Mouse (Mus musculus) stomach, postnatal 0 days (tissue): ENCODE results near the gene Spaca4. TPM values are rescaled to one million over a fixed set of nuclear protein-coding genes. Genes with fewer than 3 reads are reported as not detected.

Experiments used
- ATAC-seq: fragments of 200-750 bp; cut with Nextera tagmentation; 2 replicates; pipeline ENCODE4 v1.8.0; 2017; ENCODE audit not compliant: low FRiP score, low TSS enrichment
- DNase-seq: peaks from one replicate; pipeline ENCODE4 v3.0.0-alpha.2; 2016; ENCODE audit warnings: low spot score
- H3K27ac ChIP-seq: fragments of 300-500 bp; sonication (generic); replicated peaks from 2 replicates; pipeline ENCODE4 v1.5.1; 2014; ENCODE audit warnings: mild to moderate bottlenecking, control low read depth
- H3K27me3 ChIP-seq: fragments of 300-500 bp; sonication (generic); 2 replicates; pipeline ENCODE4 v1.6.1; 2014; ENCODE audit warnings: low read length; ENCODE audit not compliant: control insufficient read depth, insufficient read depth
- H3K36me3 ChIP-seq: fragments of 300-500 bp; sonication (generic); 2 replicates; pipeline ENCODE4 v1.6.1; 2014; ENCODE audit warnings: low read length, mixed read lengths; ENCODE audit not compliant: control insufficient read depth, insufficient read depth
- H3K4me1 ChIP-seq: fragments of 300-500 bp; sonication (generic); replicated peaks from 2 replicates; pipeline ENCODE4 v1.6.1; 2014; ENCODE audit warnings: antibody characterized with exemption; ENCODE audit not compliant: control insufficient read depth, insufficient read depth
- H3K4me2 ChIP-seq: fragments of 300-500 bp; sonication (generic); replicated peaks from 2 replicates; pipeline ENCODE4 v1.6.1; 2014; ENCODE audit warnings: low read depth, mild to moderate bottlenecking, control low read depth, moderate library complexity
- H3K4me3 ChIP-seq: fragments of 300-500 bp; sonication (generic); 2 replicates; pipeline ENCODE4 v1.5.1; 2014; ENCODE audit warnings: low read depth, low read length, control low read depth
- H3K9ac ChIP-seq: fragments of 300-500 bp; sonication (generic); 2 replicates; pipeline ENCODE4 v1.6.1; 2014; ENCODE audit warnings: mild to moderate bottlenecking, low read length, control low read depth, mixed read lengths
- H3K9me3 ChIP-seq: fragments of 300-500 bp; sonication (generic); 2 replicates; pipeline ENCODE4 v1.6.1; 2016; ENCODE audit warnings: low read length; ENCODE audit not compliant: control insufficient read depth
- CTCF ChIP-seq: IDR thresholded peaks from 2 replicates; pipeline ENCODE4 v1.5.1; 2016; ENCODE audit warnings: antibody characterized with exemption, low read depth, mild to moderate bottlenecking, moderate library complexity
- EP300 ChIP-seq: optimal IDR thresholded peaks from 2 replicates; pipeline ENCODE3; 2016; ENCODE audit warnings: antibody characterized with exemption
- WGBS: fragments of 180-500 bp; shearing (Covaris S2); extraction: QIAGEN DNeasy Blood & Tissue Kit; methylation state at CpG from one replicate; pipeline ENCODE4 v1.1.7; 2014; 5-methylcytosine and 5-hydroxymethylcytosine counted together
- polyA plus RNA-seq: library from polyadenylated mRNA; unstranded; fragments of >200 nt; fragmentation: Nextera tagmentation; extraction: Ambion mirVana; gene quantifications from 2 replicates; pipeline ENCODE4 v1.2.1, GENCODE M21; 2015

The Spaca4 gene
- polyA plus RNA-seq, 1 experiment from 2014 or later: 0.56 TPM

DNA sequence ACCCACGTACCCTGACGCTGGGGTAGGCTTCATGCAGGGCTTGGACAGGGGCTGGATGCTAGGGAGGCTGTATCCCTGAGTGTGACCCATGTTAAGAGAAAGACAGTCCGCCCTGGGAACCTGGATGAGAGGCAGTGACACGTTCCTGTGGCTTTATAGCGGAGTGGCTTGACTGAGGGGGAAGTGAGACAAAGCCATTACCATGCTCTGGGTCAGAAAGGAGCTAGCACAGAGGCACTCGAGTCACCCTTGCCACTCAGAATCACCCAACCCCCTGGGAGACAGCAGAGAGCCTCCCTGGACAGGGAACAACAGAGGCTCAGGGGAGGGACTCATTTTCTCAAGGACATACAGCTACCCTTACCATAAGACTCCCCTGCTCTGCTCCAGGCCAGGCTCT lies 36.5 kb downstream of the Spaca4 start:
- no peak overlapping the region for H3K4me2 ChIP-seq
- no peak overlapping the region for H3K9ac ChIP-seq
- H3K27me3 ChIP-seq: no peaks in the 10 kb centered on the region
- peaks cover 7% of the 10 kb centered on the region; the same call in 1 of the 2 replicates for H3K4me1 ChIP-seq
- H3K27ac ChIP-seq: no peak overlapping the region
- DNase-seq (no peak), ATAC-seq (no peak)
- TF ChIP-seq CTCF: no peak
- TF ChIP-seq EP300: no peak
- no peak overlapping the region for H3K4me3 ChIP-seq
- no peaks in the 10 kb centered on the region for H3K9me3 ChIP-seq
- 65% methylated on average over 6 of the region's 6 CpGs for WGBS
- H3K36me3 ChIP-seq: no peaks in the 10 kb centered on the region

DNA sequence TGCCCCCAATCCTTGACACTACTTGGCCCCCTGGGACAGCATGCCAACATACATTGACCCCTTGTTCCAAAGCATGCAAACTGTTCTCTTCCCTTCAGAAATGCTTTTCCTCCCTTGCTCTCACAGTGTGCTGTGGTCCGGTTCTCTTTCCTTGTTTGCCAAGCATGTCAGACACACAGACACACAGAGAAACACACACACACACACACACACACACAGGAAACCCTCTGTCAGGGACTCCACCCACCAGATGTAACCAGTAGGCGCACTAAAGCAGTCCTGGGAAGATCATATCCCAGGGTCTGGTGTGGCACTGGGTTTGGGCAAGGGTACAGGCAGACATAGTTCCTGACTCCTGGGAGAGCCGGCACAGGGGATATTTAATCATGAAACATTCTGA lies 38.8 kb downstream of the Spaca4 start:
- no peak for ATAC-seq
- Histone ChIP-seq H3K4me3 (no peak overlapping the region), H3K4me2 (no peak overlapping the region), H3K36me3 (no peaks in the 10 kb centered on the region), H3K9ac (no peak overlapping the region), H3K4me1 (peaks cover 7% of the 10 kb centered on the region; the same call in 1 of the 2 replicates), H3K9me3 (no peaks in the 10 kb centered on the region), H3K27me3 (no peaks in the 10 kb centered on the region), H3K27ac (no peak overlapping the region)
- no peak for TF ChIP-seq CTCF
- TF ChIP-seq EP300: no peak
- DNase-seq: no peak
- 53% methylated on average over 3 of the region's 3 CpGs for WGBS

DNA sequence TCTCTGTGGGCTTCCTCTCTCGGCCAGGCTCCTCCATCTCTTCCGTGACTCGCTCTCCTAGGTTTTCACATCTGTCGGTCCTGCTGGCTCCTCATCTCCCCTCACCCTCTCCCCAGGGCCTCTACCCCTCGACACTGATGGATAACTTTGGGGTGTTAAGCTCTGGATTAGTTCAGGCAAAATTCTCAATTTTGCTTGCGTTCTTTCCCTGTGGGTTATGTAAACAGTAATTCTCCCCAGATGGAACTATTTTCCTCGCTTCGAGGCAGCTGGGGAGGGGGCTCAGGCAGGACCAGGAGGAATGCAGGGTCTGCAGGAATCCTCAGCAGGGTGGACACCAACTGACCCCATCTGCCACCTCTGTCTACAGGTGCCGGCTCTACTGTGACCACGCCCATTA lies 39.8 kb downstream of the Spaca4 start:
- no peak overlapping the region for H3K27ac ChIP-seq
- no peaks in the 10 kb centered on the region for H3K27me3 ChIP-seq
- TF ChIP-seq CTCF (no peak), EP300 (no peak)
- H3K4me1 ChIP-seq: peaks cover 7% of the 10 kb centered on the region; the same call in 1 of the 2 replicates
- no peaks in the 10 kb centered on the region for H3K36me3 ChIP-seq
- H3K4me3 ChIP-seq: no peak overlapping the region
- H3K9ac ChIP-seq: 0 out of 2 replicates have a peak overlapping the region, but pooled peaks have one; percentile 8
- WGBS: 36% methylated on average over 10 of the region's 10 CpGs
- H3K9me3 ChIP-seq: no peaks in the 10 kb centered on the region
- ATAC-seq (no peak), DNase-seq (no peak)
- H3K4me2 ChIP-seq: no peak overlapping the region

DNA sequence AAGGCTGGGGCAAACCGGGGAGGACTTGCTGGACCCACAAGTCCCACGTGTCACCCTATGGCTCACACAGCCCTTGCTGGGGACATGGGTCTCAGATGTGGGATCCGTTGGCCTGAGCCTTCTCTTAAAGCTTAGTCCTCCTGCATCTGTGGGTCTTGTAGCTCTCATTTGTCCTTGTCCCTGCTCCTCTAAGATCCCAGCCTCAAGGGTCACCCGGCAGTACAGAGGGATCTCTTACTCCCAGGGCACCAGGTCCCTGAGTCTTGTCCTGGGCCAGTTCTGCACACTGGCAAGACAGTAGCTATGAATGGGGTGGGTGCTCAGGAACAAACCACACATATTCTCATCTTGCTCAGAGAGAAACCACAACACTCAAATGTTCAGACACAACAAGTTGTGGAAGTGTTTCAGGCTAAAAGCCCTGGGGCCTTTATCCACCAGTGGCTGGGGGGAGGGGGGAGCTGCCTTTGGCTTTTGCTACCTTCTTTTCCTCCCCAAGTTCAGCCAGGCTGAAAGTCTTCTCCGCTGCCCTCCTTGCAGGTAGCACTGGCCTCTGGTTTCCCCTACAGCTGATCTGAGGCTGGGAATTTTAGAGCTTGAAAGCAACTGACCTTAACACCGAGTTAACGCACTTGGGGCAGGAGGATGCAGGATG lies 42.1 kb downstream of the Spaca4 start, which contains the start of gene Ntn5:
Gene Ntn5, plus strand, starts transcription at position 627 of the 655 bp plus-strand sequence.
- ATAC-seq: no peak
- no peak for TF ChIP-seq EP300
- TF ChIP-seq CTCF: no peak

DNA sequence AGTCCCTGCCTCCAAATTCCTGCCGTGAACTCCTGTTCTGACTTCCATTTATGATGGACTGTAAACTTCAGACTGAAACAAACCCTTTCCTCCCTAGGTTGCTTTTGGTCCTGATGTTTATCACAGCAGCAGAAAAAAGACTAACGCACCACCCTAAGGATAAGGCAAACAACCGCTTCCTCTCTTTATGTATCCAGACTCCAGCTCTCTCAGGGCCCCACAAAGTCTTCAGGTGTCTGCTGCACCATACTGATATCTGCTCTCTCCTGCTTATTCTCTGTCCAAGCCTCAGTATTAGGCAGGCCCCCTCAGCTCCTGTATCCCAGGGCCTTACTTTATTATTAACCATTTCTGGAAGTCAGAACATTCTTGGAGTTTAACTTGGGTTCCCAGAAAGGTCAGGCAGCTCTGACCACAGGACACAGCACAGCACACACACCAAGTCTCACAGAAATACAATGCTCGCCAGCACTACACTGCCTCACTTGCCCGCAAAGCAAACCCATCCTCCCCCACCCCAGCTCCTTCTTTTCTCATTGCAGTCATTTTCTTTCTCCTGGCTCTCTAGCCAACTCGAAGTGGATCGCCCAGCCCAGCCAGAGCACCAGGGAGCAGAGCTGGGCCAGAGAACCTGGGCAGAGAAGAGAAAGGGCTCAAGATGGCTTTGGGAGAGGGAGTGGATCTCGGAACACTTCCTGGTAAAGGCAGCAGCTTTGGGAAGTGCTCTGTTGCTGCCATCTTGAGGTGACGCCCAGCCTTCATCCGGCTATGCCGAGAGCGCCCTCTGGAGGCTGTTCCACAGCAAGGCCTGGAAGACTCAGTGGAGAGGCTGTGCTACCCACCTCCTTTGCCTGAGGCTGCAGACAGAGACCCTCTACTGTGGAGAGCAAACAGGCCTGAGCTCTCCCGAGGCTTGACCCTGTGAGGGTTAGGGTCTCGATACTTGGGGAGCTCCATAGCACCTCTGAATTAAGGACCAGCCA lies 43.2 kb downstream of the Spaca4 start:
- Histone ChIP-seq H3K4me3 (no peak overlapping the region), H3K9ac (no peak overlapping the region), H3K27me3 (no peaks in the 10 kb centered on the region), H3K4me1 (peaks cover 7% of the 10 kb centered on the region; the same call in 1 of the 2 replicates), H3K9me3 (no peaks in the 10 kb centered on the region), H3K36me3 (no peaks in the 10 kb centered on the region), H3K4me2 (peak overlapping the region; percentile 25; the same call in 1 of the 2 replicates), H3K27ac (peak overlapping the region; percentile 66)
- TF ChIP-seq CTCF (peak; percentile 100), EP300 (no peak)
- ATAC-seq: peak; percentile 34; the same call in 1 of the 2 replicates
- WGBS: 26% methylated on average over 14 of the region's 14 CpGs
- peak; percentile 94 for DNase-seq

More for the DNA sequence above, 42.1 kb downstream of the Spaca4 start, which contains the start of gene Ntn5:
- Histone ChIP-seq H3K4me3 (no peak within 1 kb of the TSS), H3K27me3 (no peaks in the 10 kb centered on the region), H3K9ac (peak within 1 kb of the TSS; percentile 1; the same call in 1 of the 2 replicates), H3K27ac (no peak within 1 kb of the TSS), H3K4me2 (no peak within 1 kb of the TSS), H3K9me3 (no peaks in the 10 kb centered on the region), H3K4me1 (peaks cover 7% of the 10 kb centered on the region; the same call in 1 of the 2 replicates), H3K36me3 (no peaks in the 10 kb centered on the region)
- no peak for DNase-seq
- 81% methylated on average over 7 of the region's 7 CpGs for WGBS
